Mouse (Mus musculus): ENCODE data around the gene Alpk3. TPM values are rescaled to one million over a fixed set of nuclear protein-coding genes. Genes with fewer than 3 reads are reported as not detected.

The Alpk3 gene
- polyA plus RNA-seq, 1 experiment from 2014 or later: 0.33 TPM

GRCm38 (mm10) chr7:81060908-81061307 lies 3.5 kb downstream of the Alpk3 start:
- Histone ChIP-seq H3K9ac (ENCODE audit: low read depth, low read length) (no peak overlapping the region), H3K27me3 (replicated peaks; ENCODE audit: control insufficient read depth, insufficient read depth, low read length) (no peaks in the 10 kb centered on the region), H3K4me3 (ENCODE audit: low read depth, low read length) (no peak overlapping the region), H3K4me2 (no peak overlapping the region), H3K36me3 (ENCODE audit: control insufficient read depth, insufficient read depth, low read length) (no peaks in the 10 kb centered on the region), H3K9me3 (ENCODE audit: control insufficient read depth, low read length) (no peaks in the 10 kb centered on the region), H3K4me1 (replicated peaks; ENCODE audit: control insufficient read depth, insufficient read depth, low read length) (peaks cover 31% of the 10 kb centered on the region), H3K27ac (ENCODE audit: low read depth, low read length) (no peak overlapping the region)
- ATAC-seq (replicated peaks; ENCODE audit: low FRiP score): no peak
- DNase-seq (ENCODE audit: low spot score): no peak
- WGBS: 64% methylated on average over 2 of the region's 2 CpGs

GRCm38 (mm10) chr7:81061936-81062335 lies 4.5 kb downstream of the Alpk3 start:
- H3K27me3 ChIP-seq (replicated peaks; ENCODE audit: control insufficient read depth, insufficient read depth, low read length): no peaks in the 10 kb centered on the region
- no peaks in the 10 kb centered on the region for H3K36me3 ChIP-seq (ENCODE audit: control insufficient read depth, insufficient read depth, low read length)
- no peak for DNase-seq (ENCODE audit: low spot score)
- no peak overlapping the region for H3K4me3 ChIP-seq (ENCODE audit: low read depth, low read length)
- H3K27ac ChIP-seq (ENCODE audit: low read depth, low read length): no peak overlapping the region
- no peak overlapping the region for H3K4me2 ChIP-seq
- peaks cover 30% of the 10 kb centered on the region for H3K4me1 ChIP-seq (replicated peaks; ENCODE audit: control insufficient read depth, insufficient read depth, low read length)
- 83% methylated on average over 11 of the region's 11 CpGs for WGBS
- ATAC-seq (replicated peaks; ENCODE audit: low FRiP score): no peak
- H3K9me3 ChIP-seq (ENCODE audit: control insufficient read depth, low read length): no peaks in the 10 kb centered on the region
- no peak overlapping the region for H3K9ac ChIP-seq (ENCODE audit: low read depth, low read length)

- peaks cover 16% of the 10 kb centered on the region for H3K4me1 ChIP-seq (replicated peaks; ENCODE audit: control insufficient read depth, insufficient read depth, low read length)
Measured at GRCm38 (mm10) chr7:81063332-81063731, 5.9 kb downstream of the Alpk3 start.

GRCm38 (mm10) chr7:81066714-81067113 lies 9.3 kb downstream of the Alpk3 start:
- H3K27ac ChIP-seq (ENCODE audit: low read depth, low read length): no peak overlapping the region
- no peak for ATAC-seq (replicated peaks; ENCODE audit: low FRiP score)
- no peak for DNase-seq (ENCODE audit: low spot score)
- no peak overlapping the region for H3K4me3 ChIP-seq (ENCODE audit: low read depth, low read length)
- H3K4me1 ChIP-seq (replicated peaks; ENCODE audit: control insufficient read depth, insufficient read depth, low read length): 0 out of 2 replicates have a peak, but pooled peaks cover 2% of the 10 kb centered on the region
- no peaks in the 10 kb centered on the region for H3K27me3 ChIP-seq (replicated peaks; ENCODE audit: control insufficient read depth, insufficient read depth, low read length)
- no peak overlapping the region for H3K4me2 ChIP-seq
- no peaks in the 10 kb centered on the region for H3K36me3 ChIP-seq (ENCODE audit: control insufficient read depth, insufficient read depth, low read length)
- H3K9ac ChIP-seq (ENCODE audit: low read depth, low read length): no peak overlapping the region
- H3K9me3 ChIP-seq (ENCODE audit: control insufficient read depth, low read length): no peaks in the 10 kb centered on the region
- 26% methylated on average over 6 of the region's 6 CpGs for whole genome bisulfite sequencing

More at GRCm38 (mm10) chr7:81063332-81063731, 5.9 kb downstream of the Alpk3 start:
- Histone ChIP-seq H3K9ac (ENCODE audit: low read depth, low read length) (no peak overlapping the region), H3K4me3 (ENCODE audit: low read depth, low read length) (no peak overlapping the region), H3K27me3 (replicated peaks; ENCODE audit: control insufficient read depth, insufficient read depth, low read length) (no peaks in the 10 kb centered on the region), H3K36me3 (ENCODE audit: control insufficient read depth, insufficient read depth, low read length) (no peaks in the 10 kb centered on the region), H3K27ac (ENCODE audit: low read depth, low read length) (no peak overlapping the region), H3K4me2 (no peak overlapping the region), H3K9me3 (ENCODE audit: control insufficient read depth, low read length) (no peaks in the 10 kb centered on the region)
- WGBS: 72% methylated on average over 9 of the region's 9 CpGs
- DNase-seq (ENCODE audit: low spot score): no peak
- no peak for ATAC-seq (replicated peaks; ENCODE audit: low FRiP score)

GRCm38 (mm10) chr7:81072463-81072862 lies 15.1 kb downstream of the Alpk3 start:
- 60% methylated on average over 5 of the region's 5 CpGs for WGBS
- Histone ChIP-seq H3K27ac (ENCODE audit: low read depth, low read length) (no peak overlapping the region), H3K4me1 (replicated peaks; ENCODE audit: control insufficient read depth, insufficient read depth, low read length) (peaks cover 14% of the 10 kb centered on the region), H3K36me3 (ENCODE audit: control insufficient read depth, insufficient read depth, low read length) (no peaks in the 10 kb centered on the region), H3K4me3 (ENCODE audit: low read depth, low read length) (no peak overlapping the region), H3K9ac (ENCODE audit: low read depth, low read length) (no peak overlapping the region), H3K4me2 (no peak overlapping the region), H3K9me3 (ENCODE audit: control insufficient read depth, low read length) (no peaks in the 10 kb centered on the region), H3K27me3 (replicated peaks; ENCODE audit: control insufficient read depth, insufficient read depth, low read length) (no peaks in the 10 kb centered on the region)
- DNase-seq (ENCODE audit: low spot score) (no peak), ATAC-seq (replicated peaks; ENCODE audit: low FRiP score) (no peak)

- Histone ChIP-seq H3K4me2 (no peak overlapping the region), H3K9me3 (ENCODE audit: control insufficient read depth, low read length) (no peaks in the 10 kb centered on the region), H3K9ac (ENCODE audit: low read depth, low read length) (no peak overlapping the region), H3K36me3 (ENCODE audit: control insufficient read depth, insufficient read depth, low read length) (no peaks in the 10 kb centered on the region), H3K27ac (ENCODE audit: low read depth, low read length) (no peak overlapping the region), H3K4me1 (replicated peaks; ENCODE audit: control insufficient read depth, insufficient read depth, low read length) (peaks cover 14% of the 10 kb centered on the region), H3K4me3 (ENCODE audit: low read depth, low read length) (no peak overlapping the region), H3K27me3 (replicated peaks; ENCODE audit: control insufficient read depth, insufficient read depth, low read length) (no peaks in the 10 kb centered on the region)
- ATAC-seq (replicated peaks; ENCODE audit: low FRiP score) (no peak), DNase-seq (ENCODE audit: low spot score) (no peak)
- WGBS: 84% methylated on average over 5 of the region's 5 CpGs
Measured at GRCm38 (mm10) chr7:81073273-81073672, 15.9 kb downstream of the Alpk3 start.

GRCm38 (mm10) chr7:81074546-81074945 lies 17.1 kb downstream of the Alpk3 start:
- no peaks in the 10 kb centered on the region for H3K9me3 ChIP-seq (ENCODE audit: control insufficient read depth, low read length)
- no peak overlapping the region for H3K4me2 ChIP-seq
- 34% methylated on average over 9 of the region's 9 CpGs for whole genome bisulfite sequencing
- no peak overlapping the region for H3K4me3 ChIP-seq (ENCODE audit: low read depth, low read length)
- peaks cover 14% of the 10 kb centered on the region for H3K4me1 ChIP-seq (replicated peaks; ENCODE audit: control insufficient read depth, insufficient read depth, low read length)
- no peak overlapping the region for H3K9ac ChIP-seq (ENCODE audit: low read depth, low read length)
- DNase-seq (ENCODE audit: low spot score) (no peak), ATAC-seq (replicated peaks; ENCODE audit: low FRiP score) (peak; percentile 57; the same call in 1 of the 2 replicates)
- no peaks in the 10 kb centered on the region for H3K27me3 ChIP-seq (replicated peaks; ENCODE audit: control insufficient read depth, insufficient read depth, low read length)
- H3K36me3 ChIP-seq (ENCODE audit: control insufficient read depth, insufficient read depth, low read length): no peaks in the 10 kb centered on the region
- peak overlapping the region; percentile 59; the same call in 1 of the 2 replicates for H3K27ac ChIP-seq (ENCODE audit: low read depth, low read length)

- Histone ChIP-seq H3K27me3 (replicated peaks; ENCODE audit: control insufficient read depth, insufficient read depth, low read length) (no peaks in the 10 kb centered on the region), H3K27ac (ENCODE audit: low read depth, low read length) (peak overlapping the region; percentile 61; the same call in 1 of the 2 replicates), H3K36me3 (ENCODE audit: control insufficient read depth, insufficient read depth, low read length) (no peaks in the 10 kb centered on the region), H3K9me3 (ENCODE audit: control insufficient read depth, low read length) (no peaks in the 10 kb centered on the region), H3K4me2 (no peak overlapping the region), H3K4me3 (ENCODE audit: low read depth, low read length) (no peak overlapping the region), H3K9ac (ENCODE audit: low read depth, low read length) (peak overlapping the region; percentile 22; the same call in 1 of the 2 replicates), H3K4me1 (replicated peaks; ENCODE audit: control insufficient read depth, insufficient read depth, low read length) (peaks cover 14% of the 10 kb centered on the region)
- DNase-seq (ENCODE audit: low spot score) (no peak), ATAC-seq (replicated peaks; ENCODE audit: low FRiP score) (peak; percentile 47)
- WGBS: 25% methylated on average over 7 of the region's 7 CpGs
Measured at GRCm38 (mm10) chr7:81075299-81075698, 17.9 kb downstream of the Alpk3 start.

- H3K36me3 ChIP-seq (ENCODE audit: control insufficient read depth, insufficient read depth, low read length): no peaks in the 10 kb centered on the region
- no peak overlapping the region for H3K4me2 ChIP-seq
- WGBS: 73% methylated on average over 5 of the region's 5 CpGs
- ATAC-seq (replicated peaks; ENCODE audit: low FRiP score) (no peak), DNase-seq (ENCODE audit: low spot score) (no peak)
- peak overlapping the region; percentile 61; the same call in 1 of the 2 replicates for H3K27ac ChIP-seq (ENCODE audit: low read depth, low read length)
- H3K4me1 ChIP-seq (replicated peaks; ENCODE audit: control insufficient read depth, insufficient read depth, low read length): peaks cover 14% of the 10 kb centered on the region
- no peaks in the 10 kb centered on the region for H3K9me3 ChIP-seq (ENCODE audit: control insufficient read depth, low read length)
- no peak overlapping the region for H3K4me3 ChIP-seq (ENCODE audit: low read depth, low read length)
- no peaks in the 10 kb centered on the region for H3K27me3 ChIP-seq (replicated peaks; ENCODE audit: control insufficient read depth, insufficient read depth, low read length)
- H3K9ac ChIP-seq (ENCODE audit: low read depth, low read length): no peak overlapping the region; the same call in 1 of the 2 replicates
Measured at GRCm38 (mm10) chr7:81075732-81076131, 18.3 kb downstream of the Alpk3 start.

All from liver, embryonic 11.5 days (tissue).